Mouse (Mus musculus): ENCODE measurements at regions not wholly inside any gene's neighbourhood (a gene's known extent, or its start where the extent isn't known, plus 50 kb on each side); places are given as distances from the start of the nearest gene placed in this dataset.

DNA sequence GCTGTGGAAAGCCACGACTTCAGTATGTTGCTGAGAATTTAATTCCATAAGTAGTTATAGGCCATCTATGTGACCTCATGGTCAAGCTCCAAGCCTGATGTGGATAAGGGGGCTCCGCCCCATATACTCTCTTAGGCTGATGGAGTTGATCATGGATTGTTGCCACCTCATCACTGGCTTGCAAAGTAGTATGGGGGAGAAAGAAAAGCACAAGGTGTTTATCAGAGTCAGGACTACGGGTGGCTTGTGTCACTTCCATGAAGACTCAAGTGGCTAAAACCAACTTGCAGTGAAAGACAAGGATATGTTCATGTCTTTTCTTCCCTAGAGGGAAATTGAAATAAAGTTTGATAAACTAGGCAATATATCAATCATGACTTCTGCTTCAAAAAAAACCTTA is 102.9 kb upstream of the Fut8 start:
- TF ChIP-seq GATA1 (IDR thresholded peaks at IDR 0.05; ENCODE audit: low read length) (no peak), TAL1 (IDR thresholded peaks at IDR 0.05; ENCODE audit: low read length) (no peak)

All from erythroblast, embryonic 14.5 days (primary cell).